Mouse (Mus musculus) CH12.LX (cell line): ENCODE results near the gene Eif3k. TPM values are rescaled to one million over a fixed set of nuclear protein-coding genes. Genes with fewer than 3 reads are reported as not detected.

Experiments used
- DNase-seq: peaks from one replicate; pipeline ENCODE4 v3.0.0-alpha.2; 2013; ENCODE audit errors: extremely low read depth
- H3K27ac ChIP-seq: 2 replicates; pipeline ENCODE4 v1.5.1; 2012; ENCODE audit warnings: low read depth, mild to moderate bottlenecking, control low read depth, moderate library complexity; ENCODE audit not compliant: insufficient read depth
- H3K27me3 ChIP-seq: replicated peaks from 2 replicates; pipeline ENCODE3; 2012; ENCODE audit warnings: inconsistent platforms
- H3K36me3 ChIP-seq, 2 experiments: replicated peaks in 1 of 2; 2 replicates each; pipeline versions ENCODE3 to v1.6.1; 2012; ENCODE audit warnings: inconsistent platforms in 1 of 2, low read length in 1 of 2, mild to moderate bottlenecking in 1 of 2, mixed read lengths in 1 of 2, moderate library complexity in 1 of 2; ENCODE audit not compliant: control insufficient read depth in 1 of 2, insufficient read depth in 1 of 2
- H3K4me1 ChIP-seq, 2 experiments: 2 replicates each; pipeline ENCODE4 v1.6.1; 2012; ENCODE audit warnings: inconsistent platforms in 1 of 2, moderate library complexity in 1 of 2; ENCODE audit not compliant: insufficient read depth in 2 of 2, control insufficient read depth in 1 of 2
- H3K4me2 ChIP-seq: 2 replicates; pipeline ENCODE4 v1.6.1; 2012; ENCODE audit warnings: low read depth, mild to moderate bottlenecking, control low read depth; ENCODE audit not compliant: poor library complexity, insufficient read depth, severe bottlenecking
- H3K4me3 ChIP-seq, 3 experiments: fragments of 150-350 bp in 1 of 3; sonication (generic) in 1 of 3; replicated peaks in 1 of 3; 2 replicates each; pipeline versions ENCODE3 to v1.5.1; 2011 to 2012; ENCODE audit warnings: low read depth in 2 of 3, low read length in 2 of 3, mild to moderate bottlenecking in 2 of 3, moderate library complexity in 2 of 3, control low read depth in 1 of 3, improper control_type of control experiment in 1 of 3, inconsistent platforms in 1 of 3, mixed read lengths in 1 of 3; ENCODE audit not compliant: poor library complexity in 1 of 3
- H3K79me2 ChIP-seq: replicated peaks from 2 replicates; pipeline ENCODE4 v1.6.1; 2012; ENCODE audit warnings: mild to moderate bottlenecking, moderate library complexity; ENCODE audit not compliant: control insufficient read depth, poor library complexity, insufficient read depth, severe bottlenecking; ENCODE audit errors: extremely low read depth
- H3K9ac ChIP-seq: 2 replicates; pipeline ENCODE4 v1.6.1; 2012; ENCODE audit warnings: low read depth, mild to moderate bottlenecking, control low read depth, moderate library complexity; ENCODE audit not compliant: insufficient read depth
- H3K9me3 ChIP-seq: replicated peaks from 2 replicates; pipeline ENCODE3; 2012; ENCODE audit warnings: low read length, inconsistent platforms, mixed read lengths
- BHLHE40 ChIP-seq: IDR thresholded peaks from 2 replicates; pipeline ENCODE4 v1.6.1; 2011; ENCODE audit warnings: mild to moderate bottlenecking, low read depth, low read length, improper control_type of control experiment
- CTCF ChIP-seq, 2 experiments: IDR thresholded peaks in 1 of 2; conservative IDR thresholded peaks in 1 of 2; 2 replicates each; pipeline ENCODE4 v1.5.1; 2011 to 2012; ENCODE audit warnings: low read depth in 2 of 2, low read length in 2 of 2, improper control_type of control experiment in 1 of 2, inconsistent platforms in 1 of 2, mild to moderate bottlenecking in 1 of 2, moderate library complexity in 1 of 2
- E2F4 ChIP-seq: IDR thresholded peaks from 2 replicates; pipeline ENCODE4 v1.6.1; 2011; ENCODE audit warnings: low read depth, low read length, improper control_type of control experiment; ENCODE audit not compliant: insufficient replicate concordance
- ELF1 ChIP-seq: IDR thresholded peaks from 2 replicates; pipeline ENCODE4 v1.6.1; 2014; ENCODE audit warnings: low read depth, mild to moderate bottlenecking, inconsistent platforms, low read length, improper control_type of control experiment
- EP300 ChIP-seq: IDR thresholded peaks from 2 replicates; pipeline ENCODE4 v1.6.1; 2011; ENCODE audit warnings: low read length, improper control_type of control experiment
- HCFC1 ChIP-seq: IDR thresholded peaks from 2 replicates; pipeline ENCODE4 v1.6.1; 2012; ENCODE audit warnings: low read depth, mild to moderate bottlenecking, inconsistent platforms, low read length, improper control_type of control experiment
- JUN ChIP-seq: IDR thresholded peaks from 2 replicates; pipeline ENCODE4 v1.6.1; 2011; ENCODE audit warnings: low read depth, mild to moderate bottlenecking, low read length, improper control_type of control experiment, moderate library complexity; ENCODE audit not compliant: insufficient read depth
- MAFK ChIP-seq: IDR thresholded peaks from 2 replicates; pipeline ENCODE4 v1.6.1; 2011; ENCODE audit warnings: low read length, improper control_type of control experiment; ENCODE audit not compliant: insufficient replicate concordance
- MAZ ChIP-seq: IDR thresholded peaks from 2 replicates; pipeline ENCODE4 v1.6.1; 2012; ENCODE audit warnings: low read depth, mild to moderate bottlenecking, inconsistent platforms, low read length, improper control_type of control experiment, moderate library complexity
- MXI1 ChIP-seq: IDR thresholded peaks from 2 replicates; pipeline ENCODE4 v1.6.1; 2011; ENCODE audit warnings: mild to moderate bottlenecking, low read depth, low read length, improper control_type of control experiment
- NELFE ChIP-seq: IDR thresholded peaks from 2 replicates; pipeline ENCODE4 v1.6.1; 2011; ENCODE audit warnings: low read depth, low read length, improper control_type of control experiment
- NRF1 ChIP-seq: IDR thresholded peaks from 2 replicates; pipeline ENCODE4 v1.6.1; 2014; ENCODE audit warnings: low read depth, mild to moderate bottlenecking, inconsistent platforms, low read length, improper control_type of control experiment, moderate library complexity
- PAX5 ChIP-seq: IDR thresholded peaks from 2 replicates; pipeline ENCODE4 v1.6.1; 2012; ENCODE audit warnings: low read length, inconsistent platforms, mixed read lengths
- POLR2A ChIP-seq: IDR thresholded peaks from 2 replicates; pipeline ENCODE4 v1.6.1; 2011; ENCODE audit warnings: low read depth, mild to moderate bottlenecking, improper control_type of control experiment, low read length
- POLR2AphosphoS2 ChIP-seq: IDR thresholded peaks from 2 replicates; pipeline ENCODE4 v1.6.1; 2011; ENCODE audit warnings: low read depth, low read length, improper control_type of control experiment
- RCOR1 ChIP-seq: conservative IDR thresholded peaks from 2 replicates; pipeline ENCODE4 v1.6.1; 2012; ENCODE audit warnings: low read depth, mild to moderate bottlenecking, inconsistent platforms, low read length, improper control_type of control experiment
- TBP ChIP-seq: conservative IDR thresholded peaks from 2 replicates; pipeline ENCODE4 v1.6.1; 2011; ENCODE audit warnings: low read depth, low read length, improper control_type of control experiment
- USF1 ChIP-seq: IDR thresholded peaks from 2 replicates; pipeline ENCODE4 v1.6.1; 2014; ENCODE audit warnings: low read depth, mild to moderate bottlenecking, inconsistent platforms, low read length, improper control_type of control experiment
- ZMIZ1 ChIP-seq: IDR thresholded peaks from 2 replicates; pipeline ENCODE4 v1.6.1; 2012; ENCODE audit warnings: low read depth, mild to moderate bottlenecking, inconsistent platforms, low read length, improper control_type of control experiment
- dilution Hi-C: fragments of 300-500 bp; cut with MboI; formaldehyde crosslinking; loops from 2 replicates; pipeline ENCODE4 v1.14.3; 2020; ENCODE audit warnings: low sequenced_read_pairs; ENCODE audit not compliant: extremely low pct_unique_long_range_greater_than_20kb, extremely low pct_ligation_motif_present
- in situ Hi-C: fragments of 300-500 bp; cut with MboI; formaldehyde crosslinking; loops from 3 replicates; pipeline ENCODE4 v1.14.3; 2019; ENCODE audit warnings: low sequenced_read_pairs, low pct_ligation_motif_present, low pct_unique_long_range_greater_than_20kb, mixed read lengths
- polyA plus RNA-seq: library from polyadenylated mRNA; unstranded; fragments of >175 nt; gene quantifications from 2 replicates; pipeline ENCODE4 v1.2.1, GENCODE M21; 2012; ENCODE audit warnings: low read depth; ENCODE audit not compliant: insufficient read length
- total RNA-seq, 2 experiments: library from RNA; depleted of rRNA; stranded (reverse); fragments of 300-350 nt in 1 of 2; fragments of >200 nt in 1 of 2; gene quantifications; 2 replicates each; pipeline ENCODE4 v1.2.3; 2012 to 2014

Gene Eif3k
- total and polyA plus RNA-seq, 3 experiments = 513 to 658 (median 584) TPM

- DNase-seq = no peak
- Histone ChIP-seq H3K79me2 (no peaks in the 10 kb centered on the region), H3K4me3 (no peak overlapping the region), H3K36me3 (peaks cover 40 to 68% of the 10 kb centered on the region in 2 experiments), H3K4me2 (no peak overlapping the region), H3K27me3 (no peaks in the 10 kb centered on the region), H3K27ac (no peak overlapping the region), H3K9ac (no peak overlapping the region), H3K9me3 (no peaks in the 10 kb centered on the region)
- dilution Hi-C loops = no loop called here
- TF ChIP-seq CTCF (conservative IDR thresholded peaks at IDR 0.05 in 1 of 2, IDR thresholded peaks at IDR 0.05 in 1 of 2; ENCODE audit: low read depth in 2 of 2, low read length in 2 of 2) (no peak), POLR2A (no peak), BHLHE40 (no peak), MXI1 (no peak), HCFC1 (no peak), E2F4 (no peak), NELFE (no peak), MAZ (no peak), TBP (no peak), EP300 (no peak), MAFK (no peak), ZMIZ1 (no peak), NRF1 (no peak)
- TF ChIP-seq, all 38 proteins: peak for 0
- peaks cover 6 to 35% of the 10 kb centered on the region in 2 experiments for H3K4me1 ChIP-seq
- in situ Hi-C loops = no loop called here
These were observed 10.6 kb downstream of the Eif3k start for GRCm38 (mm10) chr7:28971029-28971428.

GRCm38 (mm10) chr7:28969672-28970394 lies 11.8 kb downstream of the Eif3k start:
- no peak for DNase-seq
- Histone ChIP-seq H3K4me3 (no peak overlapping the region), H3K9me3 (no peaks in the 10 kb centered on the region), H3K36me3 (peaks cover 36 to 60% of the 10 kb centered on the region in 2 experiments), H3K4me1 (peaks cover 6 to 35% of the 10 kb centered on the region in 2 experiments), H3K27ac (no peak overlapping the region), H3K27me3 (no peaks in the 10 kb centered on the region), H3K9ac (no peak overlapping the region), H3K79me2 (no peaks in the 10 kb centered on the region), H3K4me2 (no peak overlapping the region)
- dilution Hi-C loops = no loop called here
- in situ Hi-C loops = no loop called here
- TF ChIP-seq PAX5 = no peak
- TF ChIP-seq USF1 = no peak
- no peak for TF ChIP-seq RCOR1
- TF ChIP-seq POLR2AphosphoS2 = no peak
- TF ChIP-seq ELF1 = no peak
- no peak for TF ChIP-seq JUN
